Mouse (Mus musculus): ENCODE data around the gene Fut7.

Gene Fut7

DNA sequence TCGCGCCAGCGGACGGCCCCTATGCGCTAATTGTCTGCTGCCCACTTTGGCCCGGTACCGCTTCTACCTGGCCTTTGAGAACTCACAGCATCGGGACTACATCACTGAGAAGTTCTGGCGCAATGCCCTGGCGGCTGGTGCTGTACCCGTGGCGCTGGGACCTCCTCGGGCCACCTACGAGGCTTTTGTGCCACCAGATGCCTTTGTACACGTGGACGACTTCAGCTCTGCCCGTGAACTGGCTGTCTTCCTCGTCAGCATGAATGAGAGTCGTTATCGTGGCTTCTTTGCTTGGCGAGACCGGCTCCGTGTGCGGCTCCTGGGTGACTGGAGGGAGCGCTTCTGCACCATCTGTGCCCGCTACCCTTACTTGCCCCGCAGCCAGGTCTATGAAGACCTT, 2.4 kb downstream of the Fut7 start:
- no peak for DNase-seq (ENCODE audit: inconsistent ontology term)

DNA sequence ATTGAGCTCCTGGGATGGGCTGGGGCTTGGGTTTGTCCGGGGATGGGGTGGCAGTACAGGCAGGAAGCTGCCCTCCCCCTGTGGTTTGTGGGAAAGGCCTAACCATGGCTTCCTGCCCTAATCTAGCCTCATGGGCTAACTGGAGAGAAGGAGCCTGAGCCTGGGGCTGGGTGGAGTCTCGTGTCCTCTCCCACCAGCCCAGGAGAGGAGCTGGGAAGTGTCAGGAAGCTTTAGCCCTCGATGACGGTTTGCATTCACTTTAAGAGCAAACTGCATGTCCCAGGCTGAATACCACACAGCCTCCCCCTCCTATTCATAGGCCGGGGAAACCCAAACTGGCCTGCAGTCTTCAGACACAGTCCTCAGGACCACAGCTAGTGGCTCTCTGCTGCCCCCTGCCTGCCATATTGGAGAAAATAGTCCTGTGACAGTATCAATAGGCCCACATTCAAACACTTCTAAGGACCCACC, 3.7 kb downstream of the Fut7 start:
- peak; percentile 79 for DNase-seq (ENCODE audit: inconsistent ontology term)

DNA sequence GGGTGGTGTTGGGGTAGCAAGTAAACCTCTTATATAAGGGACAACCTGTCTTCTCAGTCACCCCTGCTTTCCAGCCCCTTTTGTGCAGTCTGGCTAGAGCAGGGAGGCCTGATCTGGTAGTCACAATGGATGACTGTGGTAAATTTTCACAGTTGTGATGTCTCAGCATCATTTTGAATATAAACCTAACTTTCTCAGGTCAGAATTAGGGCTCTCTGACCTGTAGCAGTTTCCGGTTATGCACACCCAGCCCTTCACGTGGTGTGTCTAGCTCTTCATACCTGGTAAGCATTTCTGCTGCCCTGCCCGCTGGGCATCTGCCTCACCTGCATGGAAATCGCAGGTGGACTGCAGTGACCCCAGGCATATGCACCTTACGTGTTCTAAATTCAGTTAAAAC, 4.2 kb downstream of the Fut7 start:
- DNase-seq (ENCODE audit: inconsistent ontology term) = no peak

DNA sequence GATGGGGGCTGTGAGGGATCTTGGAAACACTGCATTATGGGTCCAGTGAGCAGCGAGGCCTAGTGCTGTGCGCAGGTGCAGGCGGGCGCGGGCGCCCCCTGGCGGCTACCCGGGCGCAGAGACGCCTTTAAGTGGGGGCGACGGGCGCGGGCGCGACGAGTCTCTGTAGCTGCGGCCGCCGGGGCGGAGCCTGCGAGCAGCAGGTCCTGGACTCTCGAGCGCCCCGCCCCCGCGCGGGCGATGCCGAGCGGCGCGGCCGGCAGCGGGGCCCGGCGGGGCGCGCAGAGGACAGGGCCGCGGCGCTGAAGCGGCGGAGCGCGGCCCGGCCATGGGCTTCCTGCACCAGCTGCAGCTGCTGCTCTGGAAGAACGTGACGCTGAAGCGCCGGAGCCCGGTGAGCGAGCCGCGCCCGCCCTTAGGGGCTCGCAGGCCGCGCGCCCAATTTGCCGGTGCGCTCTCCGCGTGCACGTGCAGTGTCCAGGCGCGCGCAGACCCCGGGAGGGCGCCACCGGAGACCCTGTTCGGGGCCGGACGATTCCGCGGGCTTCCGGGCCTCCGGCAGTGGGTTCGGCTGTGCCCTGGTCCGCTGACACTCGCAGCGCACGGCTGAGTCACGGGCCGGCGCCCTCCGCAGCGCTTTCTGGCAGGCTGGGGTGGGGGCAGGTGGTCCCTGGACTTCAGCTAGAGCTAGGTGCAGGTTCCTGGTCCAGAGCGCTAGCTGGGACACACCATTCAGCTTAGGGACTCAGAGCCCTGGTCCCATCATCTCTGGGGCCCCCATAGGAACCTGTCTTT, 5.6 kb downstream of the Fut7 start, which contains the start of gene Abca2:
Gene Abca2 (plus strand): TSS at position 262 of the 795 bp plus-strand sequence.
- peak; percentile 96 for DNase-seq (ENCODE audit: inconsistent ontology term)

DNA sequence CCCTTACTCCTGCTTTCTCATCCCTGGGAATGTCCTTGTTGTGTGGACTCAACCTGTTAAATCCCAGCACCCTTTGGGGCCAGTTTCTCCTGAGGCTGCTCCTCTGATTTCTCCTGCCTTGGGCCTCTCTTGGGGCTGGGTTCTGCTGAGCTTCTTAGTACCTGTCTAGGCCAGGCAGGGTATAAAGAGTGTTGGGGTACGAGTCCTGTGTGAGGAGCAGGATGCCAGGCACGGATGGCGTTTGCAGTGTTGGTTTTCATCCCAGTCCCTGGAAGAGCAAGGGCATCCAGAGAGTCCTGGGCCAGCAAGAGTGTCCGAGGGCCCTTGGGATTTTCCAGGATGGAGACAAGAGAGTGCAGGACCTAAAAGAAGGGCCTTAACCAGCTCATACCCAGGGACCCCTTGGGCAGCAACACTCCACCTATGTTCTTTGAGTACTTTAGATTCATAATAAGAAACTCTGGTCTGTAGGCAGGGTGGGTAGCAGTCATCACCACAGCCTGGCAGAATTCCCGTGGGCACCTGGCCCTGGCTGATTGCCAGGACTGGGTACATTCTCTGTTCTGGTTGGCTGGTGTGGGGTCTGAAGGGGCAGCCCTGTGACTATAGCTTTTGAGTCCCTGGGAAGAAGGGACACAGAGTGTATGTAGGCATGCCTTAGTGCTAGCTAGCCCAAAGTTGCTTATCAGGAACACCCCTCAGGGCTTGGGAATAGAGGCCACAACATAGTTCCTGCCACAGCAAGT, 6.5 kb downstream of the Fut7 start:
- DNase-seq (ENCODE audit: inconsistent ontology term) = peak; percentile 28

DNA sequence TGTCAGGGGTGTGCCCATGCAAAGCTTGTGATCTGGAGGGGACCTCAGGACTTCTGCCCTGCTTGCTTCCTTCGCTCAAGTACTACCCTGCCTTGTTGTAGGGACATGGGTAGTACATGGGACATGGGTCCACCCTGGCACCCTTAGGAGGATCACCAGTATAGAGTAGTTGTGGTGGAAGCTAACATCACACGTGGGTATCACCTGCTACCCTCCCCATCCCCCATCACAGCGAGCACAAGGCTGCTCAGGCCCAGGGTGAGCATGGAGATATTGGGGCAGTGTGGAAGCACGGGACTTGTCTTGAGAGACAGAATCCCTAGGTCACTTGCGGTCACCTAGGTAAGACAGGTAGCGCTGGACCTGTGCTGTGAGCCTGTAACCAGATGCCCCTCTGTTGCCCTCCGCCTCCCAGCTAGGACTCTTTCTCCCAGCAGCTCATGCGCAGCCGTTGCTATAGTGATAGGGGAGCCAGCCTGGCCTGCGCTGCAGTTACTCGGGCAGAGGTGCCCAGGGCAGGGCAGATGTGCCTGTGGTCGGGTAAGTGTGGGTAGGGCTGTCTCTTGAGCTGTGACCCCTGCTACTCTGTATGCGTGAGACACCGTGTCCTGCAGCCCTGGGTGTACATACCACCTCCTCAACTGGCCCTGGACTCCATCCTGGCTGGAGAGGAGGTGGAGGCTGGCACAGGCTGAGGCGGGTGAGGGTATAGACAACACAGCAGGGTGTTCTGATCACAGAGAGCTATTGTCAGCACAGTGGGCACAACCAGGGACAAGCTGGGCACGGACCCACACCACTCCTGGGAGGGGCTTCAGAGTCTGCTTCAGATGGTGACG, 7.5 kb downstream of the Fut7 start:
- no peak for DNase-seq (ENCODE audit: inconsistent ontology term)

DNA sequence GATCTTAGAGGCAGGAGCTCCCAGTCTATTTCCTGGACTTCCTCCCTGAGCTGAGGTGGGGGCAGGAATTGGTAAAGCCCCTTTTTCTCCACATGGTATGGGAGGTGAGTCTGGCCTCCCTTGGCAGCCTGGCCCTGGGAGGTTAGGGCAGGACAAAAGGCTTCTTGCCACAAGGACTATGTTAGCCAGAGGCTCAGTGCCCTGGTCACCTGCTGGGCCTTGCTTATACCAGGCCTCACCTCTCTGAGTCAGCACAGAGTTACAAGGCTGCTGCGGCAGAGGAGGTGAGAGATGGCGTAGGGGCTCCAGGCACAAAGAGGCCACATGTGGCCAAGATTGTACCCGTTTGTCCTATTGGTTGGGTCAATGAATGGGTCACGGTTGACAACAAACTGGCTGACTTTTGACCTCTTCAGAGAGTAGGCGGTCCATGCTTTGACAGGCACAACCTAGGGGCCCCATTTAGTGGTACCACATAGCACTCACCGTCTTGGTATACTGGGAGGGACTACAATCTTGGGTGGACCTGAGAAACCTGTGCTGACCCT, 8.3 kb downstream of the Fut7 start:
- DNase-seq (ENCODE audit: inconsistent ontology term) = no peak

DNA sequence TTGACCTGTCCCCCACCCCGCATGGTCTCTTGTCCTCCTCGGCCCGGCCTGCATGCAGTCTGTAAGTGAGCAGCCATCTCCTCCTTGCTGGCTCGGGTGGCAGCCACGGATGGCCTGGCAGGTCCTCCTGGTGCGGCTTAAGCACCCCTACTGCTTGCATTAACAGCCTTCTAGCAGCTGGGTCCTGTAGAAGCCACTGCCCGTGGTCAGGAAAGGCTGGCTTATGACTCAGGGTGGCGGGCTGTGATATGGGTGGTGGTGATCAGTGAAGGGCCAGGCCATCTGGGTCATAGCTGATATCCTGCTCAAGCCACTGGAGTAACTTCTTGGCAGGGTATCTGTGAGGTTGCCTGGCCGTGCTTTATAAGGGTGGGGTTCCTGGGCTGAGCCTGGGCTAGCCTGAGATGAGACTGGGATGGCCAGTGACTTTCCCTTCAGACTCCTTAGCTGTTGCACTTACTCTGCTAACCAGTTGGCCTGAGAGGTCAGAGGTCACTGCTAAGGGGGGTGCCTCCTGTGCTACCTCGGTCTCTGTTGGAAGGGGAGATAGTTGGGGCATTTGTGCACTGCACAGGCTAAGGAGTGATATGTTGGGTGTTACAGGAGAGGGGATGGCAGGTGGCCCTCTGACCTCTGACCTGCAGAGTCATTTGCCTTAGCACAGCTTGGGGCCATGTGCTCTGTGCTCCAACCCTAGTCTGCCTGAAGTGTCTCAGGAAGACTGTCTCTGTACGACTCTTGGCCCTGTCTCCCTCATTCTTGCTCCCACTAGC, 9.4 kb downstream of the Fut7 start:
- DNase-seq (ENCODE audit: inconsistent ontology term) = no peak

DNA sequence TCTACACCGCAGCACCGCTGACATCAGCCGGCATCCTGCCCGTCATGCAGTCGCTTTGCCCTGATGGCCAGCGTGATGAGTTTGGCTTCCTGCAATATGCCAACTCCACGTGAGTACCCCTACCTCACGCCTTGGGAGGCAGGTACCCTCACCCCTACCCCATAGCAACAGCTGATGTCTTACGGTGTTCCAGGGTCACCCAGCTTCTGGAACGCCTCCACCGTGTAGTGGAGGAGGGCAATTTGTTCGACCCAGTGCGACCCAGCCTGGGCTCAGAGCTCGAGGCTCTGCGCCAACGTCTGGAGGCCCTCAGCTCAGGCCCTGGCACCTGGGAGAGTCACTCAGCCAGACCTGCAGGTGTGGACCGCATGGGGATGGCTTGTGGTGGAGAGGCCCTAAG, 10.0 kb downstream of the Fut7 start:
- no peak for DNase-seq (ENCODE audit: inconsistent ontology term)

DNA sequence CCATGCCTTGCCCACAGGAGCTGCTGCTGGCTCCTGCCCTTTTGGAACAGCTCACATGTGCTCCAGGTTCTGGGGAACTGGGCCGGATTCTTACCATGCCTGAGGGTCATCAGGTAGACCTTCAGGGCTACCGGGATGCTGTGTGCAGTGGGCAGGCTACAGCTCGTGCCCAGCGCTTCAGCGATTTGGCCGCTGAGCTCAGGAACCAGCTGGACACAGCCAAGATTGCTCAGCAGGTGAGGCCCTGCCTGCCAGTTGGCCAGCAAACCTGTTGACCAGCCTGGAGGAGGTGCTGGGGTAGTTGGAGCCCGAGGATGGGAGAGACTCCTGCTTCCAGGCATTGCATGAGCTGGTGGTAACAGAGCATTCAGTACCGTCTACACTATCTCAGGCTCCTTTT, 11.2 kb downstream of the Fut7 start:
- DNase-seq (ENCODE audit: inconsistent ontology term) = no peak

DNA sequence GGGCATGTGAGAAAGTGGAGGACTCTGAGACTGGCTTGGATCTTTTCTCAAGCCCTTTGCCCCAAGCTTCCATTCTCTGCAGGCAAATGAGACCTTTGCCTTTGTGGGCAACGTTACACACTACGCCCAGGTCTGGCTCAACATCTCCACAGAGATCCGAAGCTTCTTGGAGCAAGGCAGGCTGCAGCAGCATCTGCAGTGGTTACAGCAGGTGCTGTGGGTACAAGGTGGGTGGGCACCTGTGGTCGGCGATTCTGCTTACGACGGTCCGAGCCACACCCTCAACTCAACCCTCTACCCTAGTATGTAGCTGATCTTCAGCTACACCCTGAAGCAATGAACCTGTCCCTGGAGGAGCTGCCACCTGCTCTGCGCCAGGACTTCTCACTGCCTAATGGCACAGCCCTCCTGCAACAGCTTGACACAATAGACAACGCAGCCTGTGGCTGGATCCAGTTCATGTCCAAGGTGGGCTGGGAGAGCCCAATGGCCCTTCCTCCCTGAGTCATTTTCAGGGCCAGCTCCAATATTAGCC, 13.3 kb downstream of the Fut7 start:
- DNase-seq (ENCODE audit: inconsistent ontology term) = no peak

DNA sequence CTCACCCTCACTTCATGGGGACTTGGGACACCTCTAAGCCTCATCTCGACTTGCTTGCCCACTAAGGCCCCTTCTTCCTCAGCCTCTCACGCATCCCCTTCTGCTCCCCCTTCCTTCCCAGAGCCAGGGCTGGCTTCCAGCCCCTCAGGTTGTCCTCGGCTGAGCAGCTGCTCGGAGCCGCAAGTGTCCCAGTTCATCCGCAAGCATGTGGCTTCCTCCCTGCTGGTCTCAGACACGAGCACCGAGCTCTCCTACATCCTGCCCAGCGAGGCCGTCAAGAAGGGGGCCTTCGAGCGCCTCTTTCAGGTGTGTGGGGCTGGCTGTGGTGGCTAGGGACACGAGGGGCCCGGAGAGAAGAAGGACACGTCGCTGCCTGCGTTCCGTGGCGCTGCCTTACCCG, 18.0 kb downstream of the Fut7 start:
- no peak for DNase-seq (ENCODE audit: inconsistent ontology term)

DNA sequence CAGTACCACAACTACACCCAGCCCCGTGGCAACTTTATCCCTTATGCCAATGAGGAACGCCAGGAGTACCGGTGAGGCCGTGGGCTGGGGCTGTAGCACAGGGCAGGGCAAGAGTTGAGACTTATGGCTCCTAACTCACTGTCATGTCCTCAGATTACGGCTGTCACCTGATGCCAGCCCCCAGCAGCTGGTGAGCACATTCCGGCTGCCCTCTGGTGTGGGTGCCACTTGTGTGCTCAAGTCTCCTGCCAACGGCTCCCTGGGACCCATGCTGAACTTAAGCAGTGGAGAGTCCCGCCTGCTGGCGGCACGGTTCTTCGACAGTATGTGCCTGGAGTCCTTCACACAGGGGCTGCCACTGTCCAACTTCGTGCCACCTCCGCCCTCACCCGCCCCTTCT, 19.6 kb downstream of the Fut7 start:
- DNase-seq (ENCODE audit: inconsistent ontology term) = no peak

DNA sequence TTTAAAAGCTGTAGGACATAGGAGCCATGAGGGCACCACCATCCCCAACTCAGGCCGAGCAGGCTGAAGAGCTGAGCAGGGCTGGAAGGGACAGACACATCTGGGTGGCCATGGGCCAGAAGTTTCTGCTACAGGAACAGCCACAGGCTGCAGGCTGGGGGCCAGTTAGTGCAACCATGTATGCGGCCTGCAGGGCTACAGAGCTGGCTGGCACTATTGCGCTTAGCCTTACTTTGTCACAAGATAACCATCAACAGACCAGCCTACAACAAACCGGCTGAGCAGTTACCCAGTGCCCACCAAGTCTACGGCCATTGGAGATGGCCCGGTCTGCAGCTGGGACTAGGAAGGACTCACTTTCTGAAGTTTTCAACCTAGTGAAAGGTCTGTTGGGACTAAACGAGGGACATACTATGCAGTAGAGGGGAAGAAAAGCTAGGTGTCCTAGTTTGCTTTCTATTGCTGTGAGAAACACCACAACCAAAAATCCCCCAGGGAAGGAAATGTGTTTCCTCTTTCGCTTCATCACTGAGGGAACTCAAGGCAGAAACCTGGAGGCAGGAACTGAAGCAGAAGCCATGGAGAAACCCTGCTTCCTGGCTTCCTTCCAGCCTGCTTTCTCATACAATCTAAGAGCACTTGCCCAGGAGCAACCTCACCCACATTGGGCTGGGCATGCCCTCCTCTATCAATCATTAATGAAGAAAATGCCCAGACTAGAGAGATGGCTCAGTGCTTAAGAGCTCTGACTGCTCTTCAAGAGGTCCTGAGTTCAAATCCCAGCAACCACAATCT, 28.0 kb downstream of the Fut7 start:
- DNase-seq (ENCODE audit: inconsistent ontology term) = no peak

DNA sequence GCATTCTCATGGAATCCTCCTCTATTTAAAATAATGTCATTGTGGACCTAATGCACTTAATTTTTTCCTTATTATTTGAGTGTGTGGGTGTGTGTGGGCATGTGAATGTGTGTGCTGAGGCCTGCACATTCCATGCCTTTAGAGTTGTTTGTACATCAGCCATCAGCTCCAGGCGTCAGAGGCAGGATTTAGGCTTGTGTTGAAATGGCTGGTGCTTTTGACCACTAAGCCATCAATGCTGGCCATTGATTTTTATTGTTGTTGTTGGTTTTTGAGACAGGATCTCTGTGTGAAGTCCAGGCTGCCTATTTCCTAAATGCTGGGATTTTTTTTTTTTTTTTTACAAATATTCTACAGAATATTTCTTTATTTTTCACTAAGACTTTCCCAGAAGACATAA, 29.9 kb downstream of the Fut7 start:
- DNase-seq (ENCODE audit: inconsistent ontology term) = no peak

DNA sequence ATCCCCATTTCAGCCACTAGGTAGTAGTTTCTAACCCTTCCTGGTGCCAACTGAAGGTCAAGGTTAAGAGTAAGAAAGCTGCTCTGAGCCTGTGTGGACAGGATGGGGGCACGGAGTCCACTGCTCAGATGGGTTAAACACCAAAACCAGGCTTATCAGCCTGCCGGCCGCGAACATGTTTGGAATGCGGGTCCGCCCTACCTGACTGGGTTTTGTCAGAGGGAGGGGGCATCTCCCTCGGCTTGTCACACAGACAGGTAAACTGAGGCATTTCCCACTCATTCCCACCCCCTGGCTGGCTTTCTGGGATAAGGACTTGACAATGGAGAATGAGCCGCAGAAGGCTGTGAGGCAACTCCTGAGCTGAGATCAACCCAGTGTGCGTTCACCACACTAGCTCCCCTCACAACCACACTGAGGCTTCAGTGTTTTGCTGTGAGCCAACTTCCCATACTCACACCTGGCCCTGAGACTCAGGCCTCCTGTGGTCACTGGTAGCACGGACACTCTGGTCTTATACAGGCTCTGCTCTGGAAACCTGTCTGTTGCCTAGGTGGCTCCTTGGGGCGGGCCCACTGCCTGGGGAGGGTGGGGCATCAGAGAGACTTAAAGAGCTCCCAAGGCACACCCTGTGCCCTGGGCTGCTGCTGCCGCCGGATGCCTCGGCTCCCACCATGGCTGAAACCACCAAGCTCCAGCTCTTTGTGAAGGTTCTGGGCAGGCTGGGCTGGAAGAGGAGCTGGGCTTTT, 33.3 kb downstream of the Fut7 start, which contains the start of gene Clic3:
Gene Clic3 (plus strand): TSS at position 634 of the 749 bp plus-strand sequence.
- no peak for DNase-seq (ENCODE audit: inconsistent ontology term)

DNA sequence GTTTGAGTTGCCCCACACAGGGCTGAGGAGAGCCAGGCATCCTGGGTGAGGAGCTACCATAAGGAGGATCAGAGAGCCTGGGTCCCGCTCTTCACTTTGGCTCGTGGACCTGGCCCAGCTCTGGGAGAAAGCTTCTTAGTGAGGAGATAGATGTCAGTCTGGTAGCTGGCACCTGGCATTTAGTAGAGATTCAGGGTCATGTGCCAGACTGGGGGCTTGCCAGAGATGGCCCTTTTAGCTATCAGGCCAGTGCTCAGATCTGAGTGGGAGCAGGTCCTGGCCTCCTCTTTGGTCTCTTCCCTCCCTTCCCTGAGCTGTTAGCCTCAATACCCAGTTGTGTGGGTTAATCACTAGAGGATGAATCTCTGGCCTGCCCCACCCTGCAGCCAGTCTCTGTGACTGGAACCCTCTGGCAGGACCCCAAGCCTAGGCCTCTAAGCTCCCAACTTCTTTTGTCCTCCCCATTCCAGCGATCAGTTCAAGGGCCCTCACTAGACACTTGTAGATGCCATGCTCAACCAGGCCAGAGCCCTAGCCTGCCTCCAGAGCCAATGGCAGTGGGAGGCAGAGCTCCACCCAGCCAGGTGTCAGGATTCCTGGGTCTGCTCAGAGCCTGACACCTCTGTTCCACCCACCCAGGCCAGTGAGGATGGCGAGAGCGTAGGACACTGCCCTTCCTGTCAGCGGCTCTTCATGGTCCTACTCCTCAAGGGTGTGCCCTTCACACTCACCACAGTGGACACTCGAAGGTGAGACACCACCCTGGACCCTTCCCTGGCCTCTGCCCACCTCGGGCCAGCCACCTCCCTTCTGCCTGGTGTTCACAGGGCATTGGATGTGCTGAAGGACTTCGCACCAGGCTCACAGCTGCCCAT, 34.2 kb downstream of the Fut7 start:
- DNase-seq (ENCODE audit: inconsistent ontology term) = no peak

DNA sequence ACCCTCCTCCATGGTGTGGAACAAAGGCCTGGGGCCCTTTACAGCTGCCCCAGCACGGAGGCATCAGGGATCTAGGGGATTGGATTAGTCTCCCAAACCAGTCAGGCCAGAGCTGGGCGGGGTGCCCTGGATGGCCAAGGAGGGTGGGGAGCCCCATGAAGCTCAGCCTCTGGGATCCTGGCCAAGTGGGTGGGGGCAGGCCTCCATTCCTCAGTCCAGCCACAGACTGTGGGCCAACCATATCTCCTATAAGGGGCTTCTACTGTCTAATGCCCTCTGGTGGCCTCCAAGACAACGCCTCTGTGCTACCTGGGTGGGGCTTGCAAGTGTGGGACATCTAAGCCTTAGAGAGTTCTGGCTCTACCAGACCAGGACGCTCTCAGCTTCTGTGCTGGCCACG, 35.8 kb downstream of the Fut7 start:
- DNase-seq (ENCODE audit: inconsistent ontology term) = peak; percentile 59
